Mouse (Mus musculus) CH12.LX (cell line): ENCODE data around the gene Bdkrb2. TPM values are rescaled to one million over a fixed set of nuclear protein-coding genes. Genes with fewer than 3 reads are reported as not detected.

Source experiments
- DNase-seq: peaks from one replicate; pipeline ENCODE4 v3.0.0-alpha.2; 2013; ENCODE audit errors: extremely low read depth
- H3K27ac ChIP-seq: 2 replicates; pipeline ENCODE4 v1.5.1; 2012; ENCODE audit warnings: low read depth, mild to moderate bottlenecking, control low read depth, moderate library complexity; ENCODE audit not compliant: insufficient read depth
- H3K27me3 ChIP-seq: replicated peaks from 2 replicates; pipeline ENCODE3; 2012; ENCODE audit warnings: inconsistent platforms
- H3K36me3 ChIP-seq, 2 experiments: replicated peaks in 1 of 2; 2 replicates each; pipeline versions ENCODE3 to v1.6.1; 2012; ENCODE audit warnings: inconsistent platforms in 1 of 2, low read length in 1 of 2, mild to moderate bottlenecking in 1 of 2, mixed read lengths in 1 of 2, moderate library complexity in 1 of 2; ENCODE audit not compliant: control insufficient read depth in 1 of 2, insufficient read depth in 1 of 2
- H3K4me1 ChIP-seq, 2 experiments: 2 replicates each; pipeline ENCODE4 v1.6.1; 2012; ENCODE audit warnings: inconsistent platforms in 1 of 2, moderate library complexity in 1 of 2; ENCODE audit not compliant: insufficient read depth in 2 of 2, control insufficient read depth in 1 of 2
- H3K4me2 ChIP-seq: 2 replicates; pipeline ENCODE4 v1.6.1; 2012; ENCODE audit warnings: low read depth, mild to moderate bottlenecking, control low read depth; ENCODE audit not compliant: poor library complexity, insufficient read depth, severe bottlenecking
- H3K4me3 ChIP-seq, 3 experiments: fragments of 150-350 bp in 1 of 3; sonication (generic) in 1 of 3; replicated peaks in 1 of 3; 2 replicates each; pipeline versions ENCODE3 to v1.5.1; 2011 to 2012; ENCODE audit warnings: low read depth in 2 of 3, low read length in 2 of 3, mild to moderate bottlenecking in 2 of 3, moderate library complexity in 2 of 3, control low read depth in 1 of 3, improper control_type of control experiment in 1 of 3, inconsistent platforms in 1 of 3, mixed read lengths in 1 of 3; ENCODE audit not compliant: poor library complexity in 1 of 3
- H3K79me2 ChIP-seq: replicated peaks from 2 replicates; pipeline ENCODE4 v1.6.1; 2012; ENCODE audit warnings: mild to moderate bottlenecking, moderate library complexity; ENCODE audit not compliant: control insufficient read depth, poor library complexity, insufficient read depth, severe bottlenecking; ENCODE audit errors: extremely low read depth
- H3K9ac ChIP-seq: 2 replicates; pipeline ENCODE4 v1.6.1; 2012; ENCODE audit warnings: low read depth, mild to moderate bottlenecking, control low read depth, moderate library complexity; ENCODE audit not compliant: insufficient read depth
- H3K9me3 ChIP-seq: replicated peaks from 2 replicates; pipeline ENCODE3; 2012; ENCODE audit warnings: low read length, inconsistent platforms, mixed read lengths
- CHD1 ChIP-seq: IDR thresholded peaks from 2 replicates; pipeline ENCODE4 v1.6.1; 2012; ENCODE audit warnings: low read depth, low read length, improper control_type of control experiment, inconsistent platforms
- CHD2 ChIP-seq: IDR thresholded peaks from 2 replicates; pipeline ENCODE4 v1.6.1; 2011; ENCODE audit warnings: low read length, improper control_type of control experiment
- CTCF ChIP-seq, 2 experiments: IDR thresholded peaks in 1 of 2; conservative IDR thresholded peaks in 1 of 2; 2 replicates each; pipeline ENCODE4 v1.5.1; 2011 to 2012; ENCODE audit warnings: low read depth in 2 of 2, low read length in 2 of 2, improper control_type of control experiment in 1 of 2, inconsistent platforms in 1 of 2, mild to moderate bottlenecking in 1 of 2, moderate library complexity in 1 of 2
- EP300 ChIP-seq: IDR thresholded peaks from 2 replicates; pipeline ENCODE4 v1.6.1; 2011; ENCODE audit warnings: low read length, improper control_type of control experiment
- ETS1 ChIP-seq: conservative IDR thresholded peaks from 2 replicates; pipeline ENCODE4 v1.6.1; 2012; ENCODE audit warnings: low read depth, mild to moderate bottlenecking, inconsistent platforms, low read length, improper control_type of control experiment, moderate library complexity
- GABPA ChIP-seq: IDR thresholded peaks from 2 replicates; pipeline ENCODE4 v1.6.1; 2012; ENCODE audit warnings: low read depth, low read length, improper control_type of control experiment, inconsistent platforms; ENCODE audit not compliant: insufficient replicate concordance
- IRF4 ChIP-seq: IDR thresholded peaks from 2 replicates; pipeline ENCODE4 v1.6.1; 2014; ENCODE audit warnings: low read depth, mild to moderate bottlenecking, inconsistent platforms, low read length, improper control_type of control experiment
- JUN ChIP-seq: IDR thresholded peaks from 2 replicates; pipeline ENCODE4 v1.6.1; 2011; ENCODE audit warnings: low read depth, mild to moderate bottlenecking, low read length, improper control_type of control experiment, moderate library complexity; ENCODE audit not compliant: insufficient read depth
- JUND ChIP-seq: conservative IDR thresholded peaks from 2 replicates; pipeline ENCODE4 v1.6.1; 2011; ENCODE audit warnings: low read depth, low read length, improper control_type of control experiment
- KAT2A ChIP-seq: IDR thresholded peaks from 2 replicates; pipeline ENCODE4 v1.6.1; 2012; ENCODE audit warnings: low read length, improper control_type of control experiment, inconsistent platforms; ENCODE audit not compliant: insufficient replicate concordance
- MEF2A ChIP-seq: IDR thresholded peaks from 2 replicates; pipeline ENCODE4 v1.6.1; 2014; ENCODE audit warnings: low read depth, mild to moderate bottlenecking, inconsistent platforms, low read length, improper control_type of control experiment, borderline replicate concordance
- MYC ChIP-seq: IDR thresholded peaks from 2 replicates; pipeline ENCODE4 v1.6.1; 2011; ENCODE audit warnings: low read depth, mild to moderate bottlenecking, improper control_type of control experiment, low read length
- NRF1 ChIP-seq: IDR thresholded peaks from 2 replicates; pipeline ENCODE4 v1.6.1; 2014; ENCODE audit warnings: low read depth, mild to moderate bottlenecking, inconsistent platforms, low read length, improper control_type of control experiment, moderate library complexity
- POLR2A ChIP-seq: IDR thresholded peaks from 2 replicates; pipeline ENCODE4 v1.6.1; 2011; ENCODE audit warnings: low read depth, mild to moderate bottlenecking, improper control_type of control experiment, low read length
- POLR2AphosphoS2 ChIP-seq: IDR thresholded peaks from 2 replicates; pipeline ENCODE4 v1.6.1; 2011; ENCODE audit warnings: low read depth, low read length, improper control_type of control experiment
- RAD21 ChIP-seq: IDR thresholded peaks from 2 replicates; pipeline ENCODE4 v1.6.1; 2011; ENCODE audit warnings: low read depth, mild to moderate bottlenecking, low read length, improper control_type of control experiment, moderate library complexity
- SIN3A ChIP-seq: IDR thresholded peaks from 2 replicates; pipeline ENCODE4 v1.6.1; 2012; ENCODE audit warnings: low read length, improper control_type of control experiment, inconsistent platforms
- SMC3 ChIP-seq: IDR thresholded peaks from 2 replicates; pipeline ENCODE4 v1.6.1; 2011; ENCODE audit warnings: low read depth, low read length, improper control_type of control experiment
- UBTF ChIP-seq: IDR thresholded peaks from 2 replicates; pipeline ENCODE4 v1.6.1; 2012; ENCODE audit warnings: low read depth, mild to moderate bottlenecking, inconsistent platforms, low read length, improper control_type of control experiment, moderate library complexity
- USF1 ChIP-seq: IDR thresholded peaks from 2 replicates; pipeline ENCODE4 v1.6.1; 2014; ENCODE audit warnings: low read depth, mild to moderate bottlenecking, inconsistent platforms, low read length, improper control_type of control experiment
- USF2 ChIP-seq: conservative IDR thresholded peaks from 2 replicates; pipeline ENCODE4 v1.6.1; 2011; ENCODE audit warnings: low read depth, low read length, improper control_type of control experiment
- ZMIZ1 ChIP-seq: IDR thresholded peaks from 2 replicates; pipeline ENCODE4 v1.6.1; 2012; ENCODE audit warnings: low read depth, mild to moderate bottlenecking, inconsistent platforms, low read length, improper control_type of control experiment
- dilution Hi-C: fragments of 300-500 bp; cut with MboI; formaldehyde crosslinking; loops from 2 replicates; pipeline ENCODE4 v1.14.3; 2020; ENCODE audit warnings: low sequenced_read_pairs; ENCODE audit not compliant: extremely low pct_unique_long_range_greater_than_20kb, extremely low pct_ligation_motif_present
- in situ Hi-C: fragments of 300-500 bp; cut with MboI; formaldehyde crosslinking; loops from 3 replicates; pipeline ENCODE4 v1.14.3; 2019; ENCODE audit warnings: low sequenced_read_pairs, low pct_ligation_motif_present, low pct_unique_long_range_greater_than_20kb, mixed read lengths
- polyA plus RNA-seq: library from polyadenylated mRNA; unstranded; fragments of >175 nt; gene quantifications from 2 replicates; pipeline ENCODE4 v1.2.1, GENCODE M21; 2012; ENCODE audit warnings: low read depth; ENCODE audit not compliant: insufficient read length
- total RNA-seq, 2 experiments: library from RNA; depleted of rRNA; stranded (reverse); fragments of 300-350 nt in 1 of 2; fragments of >200 nt in 1 of 2; gene quantifications; 2 replicates each; pipeline ENCODE4 v1.2.3; 2012 to 2014

Bdkrb2 gene
- total and polyA plus RNA-seq, 3 experiments, result 0.06 TPM; not detected in 2

DNA sequence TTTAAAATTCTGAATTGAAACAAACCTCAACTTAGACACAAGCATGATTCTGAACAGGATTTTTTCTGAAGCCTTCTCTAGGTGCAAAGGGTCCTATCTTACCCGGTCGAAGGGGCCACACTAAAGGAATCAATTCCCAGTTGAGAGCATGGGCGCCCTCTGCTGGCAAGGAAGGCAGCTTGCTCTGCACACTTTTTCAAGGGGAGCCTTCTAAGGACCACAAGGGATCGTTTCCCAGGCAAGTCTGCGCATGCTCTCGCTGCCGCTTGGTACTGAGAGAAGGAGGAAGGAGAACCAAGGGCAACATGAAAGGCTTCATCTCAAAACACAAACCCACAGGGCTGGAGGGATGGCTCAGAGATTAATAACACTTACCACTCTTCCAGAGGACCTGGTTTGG, 48.7 kb downstream of the Bdkrb2 start:
- dilution Hi-C loops, result no loop called here
- in situ Hi-C loops, result no loop called here
- H3K9ac ChIP-seq, result no peak overlapping the region

DNA sequence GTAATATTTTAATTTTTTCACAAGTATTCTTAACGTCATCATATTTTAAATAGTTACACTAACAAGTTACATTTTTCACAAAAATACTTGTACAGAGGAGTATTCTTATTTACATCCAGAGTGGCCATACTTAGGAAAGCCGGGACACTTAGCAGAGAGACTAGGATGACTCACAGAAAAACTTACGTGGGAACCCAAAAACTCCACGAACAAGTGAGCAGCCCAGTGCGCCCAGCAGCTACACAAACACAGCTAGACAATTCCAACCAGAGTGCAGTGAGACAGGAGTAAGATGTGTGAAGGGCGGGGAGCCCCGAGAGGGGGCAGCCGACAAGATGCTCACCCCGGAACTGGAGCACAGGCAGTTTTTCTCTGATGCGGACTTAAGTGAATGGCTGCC, 50.5 kb downstream of the Bdkrb2 start:
- Histone ChIP-seq H3K9ac (no peak overlapping the region), H3K27me3 (no peaks in the 10 kb centered on the region), H3K79me2 (no peaks in the 10 kb centered on the region), H3K4me2 (no peak overlapping the region), H3K4me3 (no peak overlapping the region), H3K36me3 (peaks cover 34 to 83% of the 10 kb centered on the region in 2 experiments), H3K27ac (no peak overlapping the region), H3K4me1 (peaks cover 0 to 13% of the 10 kb centered on the region in 2 experiments; a peak in 2 of 4 replicates), H3K9me3 (no peaks in the 10 kb centered on the region)
- no peak for TF ChIP-seq SIN3A
- TF ChIP-seq JUN, result no peak
- no peak for TF ChIP-seq POLR2A
- no peak for DNase-seq
- dilution Hi-C loops, result no loop called here
- in situ Hi-C loops, result no loop called here

More for the DNA sequence above, 48.7 kb downstream of the Bdkrb2 start:
- Histone ChIP-seq H3K36me3 (peaks cover 17 to 79% of the 10 kb centered on the region in 2 experiments), H3K79me2 (no peaks in the 10 kb centered on the region), H3K4me1 (peaks cover 0 to 13% of the 10 kb centered on the region in 2 experiments; a peak in 2 of 4 replicates), H3K4me3 (no peak overlapping the region), H3K9me3 (no peaks in the 10 kb centered on the region), H3K27ac (no peak overlapping the region), H3K27me3 (no peaks in the 10 kb centered on the region), H3K4me2 (no peak overlapping the region)
- TF ChIP-seq NRF1 (peak; percentile 76), CTCF (conservative IDR thresholded peaks at IDR 0.05 in 1 of 2, IDR thresholded peaks at IDR 0.05 in 1 of 2; ENCODE audit: low read depth in 2 of 2, low read length in 2 of 2) (peak; percentile 69 to 76), RAD21 (peak; percentile 65), SMC3 (peak; percentile 73), MEF2A (no peak)
- peak; percentile 79 for DNase-seq

DNA sequence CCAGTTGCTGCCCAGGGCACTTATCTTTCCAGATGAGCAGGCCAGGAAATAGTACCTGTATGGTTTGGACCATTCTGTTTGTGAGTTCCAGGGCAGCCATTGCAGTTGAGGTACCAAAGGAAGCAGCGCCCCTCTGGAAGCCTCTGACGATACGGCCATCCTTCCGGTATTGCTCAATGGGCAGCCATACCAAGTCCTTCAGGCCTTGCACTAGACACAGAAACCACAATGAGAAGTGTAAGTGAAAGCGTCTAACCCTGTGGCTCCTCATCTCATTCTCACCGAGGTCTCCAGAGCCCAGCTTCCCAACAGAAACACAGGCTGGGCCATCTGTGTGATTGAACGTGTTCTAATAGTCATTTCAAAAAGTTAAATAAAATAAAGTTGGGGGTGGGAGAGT, 59.0 kb downstream of the Bdkrb2 start:
- Histone ChIP-seq H3K4me1 (no peaks in the 10 kb centered on the region), H3K4me3 (no peak overlapping the region), H3K36me3 (peaks cover 74 to 85% of the 10 kb centered on the region in 2 experiments), H3K27me3 (no peaks in the 10 kb centered on the region), H3K9me3 (no peaks in the 10 kb centered on the region), H3K9ac (no peak overlapping the region), H3K4me2 (no peak overlapping the region), H3K27ac (no peak overlapping the region), H3K79me2 (no peaks in the 10 kb centered on the region)
- dilution Hi-C loops (no loop called here), in situ Hi-C loops (no loop called here)
- DNase-seq, result no peak
- TF ChIP-seq MYC (no peak), POLR2A (no peak), ETS1 (no peak), USF1 (no peak), JUND (no peak), IRF4 (no peak), CHD2 (no peak), CHD1 (no peak), CTCF (conservative IDR thresholded peaks at IDR 0.05 in 1 of 2, IDR thresholded peaks at IDR 0.05 in 1 of 2; ENCODE audit: low read depth in 2 of 2, low read length in 2 of 2) (no peak), EP300 (no peak), GABPA (no peak), USF2 (no peak), UBTF (no peak), RAD21 (no peak), MEF2A (no peak), POLR2AphosphoS2 (no peak), ZMIZ1 (no peak), KAT2A (no peak)
- TF ChIP-seq, all 38 proteins: peak for 0
